In genomic region chr2:161425587-161425986, GRCm38 (mm10) we compare ENCODE assay signal across 14 mouse cellular contexts.
DNase-seq lines count a peak whose midpoint lies in the region; ATAC-seq and TF ChIP-seq lines count a peak whose summit lies in the region.
"Had no signal": no experiment of that assay in that cellular context is flagged by ENCODE, and none has a peak within 500 bp of the region (broad histone marks: within the 10 kb centered on the region; RNA-seq: fewer than 3 reads in every experiment).

No protein-coding gene starts in this region.

- no peaks in the 10 kb centered on the region for H3K79me2 ChIP-seq in myocyte (ENCODE audit: control insufficient read depth, insufficient read depth)

- no peak for TF ChIP-seq EP300 in lung, postnatal 0 days (IDR thresholded peaks at IDR 0.05)

- no peak for TF ChIP-seq POLR2A in myocyte (IDR thresholded peaks at IDR 0.05; ENCODE audit: insufficient read length, low read depth)

- H3K9ac ChIP-seq in lung, postnatal 0 days (replicated peaks; ENCODE audit: low read depth): no peak overlapping the region
- H3K9ac ChIP-seq in forebrain, embryonic 14.5 days (ENCODE audit: low read length): no peak overlapping the region
- H3K9ac ChIP-seq: embryonic facial prominence, embryonic 13.5 days; liver, embryonic 14.5 days had no signal

- intact Hi-C loops in gastrocnemius, postnatal 14 days (cut with DNase I; ENCODE audit: low total_unique reads): no loop called here

- no peak for ATAC-seq in lung, postnatal 0 days
- no peak for ATAC-seq in forebrain, embryonic 14.5 days
- ATAC-seq: midbrain, embryonic 16.5 days; Patski had no signal

- H3K36me3 ChIP-seq in lung, postnatal 0 days (ENCODE audit: insufficient read depth, low read length): no peaks in the 10 kb centered on the region
- H3K36me3 ChIP-seq in myocyte (ENCODE audit: control insufficient read depth, insufficient read depth): no peaks in the 10 kb centered on the region
- no peaks in the 10 kb centered on the region for H3K36me3 ChIP-seq in forebrain, embryonic 14.5 days (ENCODE audit: control insufficient read depth, insufficient read depth, low read length)
- H3K36me3 ChIP-seq: embryonic facial prominence, embryonic 13.5 days had no signal

- no peaks in the 10 kb centered on the region for H3K27me3 ChIP-seq in lung, postnatal 0 days (replicated peaks; ENCODE audit: insufficient read depth, low read length)
- H3K27me3 ChIP-seq in myocyte (ENCODE audit: control insufficient read depth, insufficient read depth, insufficient read length): no peaks in the 10 kb centered on the region
- no peaks in the 10 kb centered on the region for H3K27me3 ChIP-seq in forebrain, embryonic 14.5 days (replicated peaks; ENCODE audit: control insufficient read depth, insufficient read depth, low read length)
- H3K27me3 ChIP-seq: embryonic facial prominence, embryonic 13.5 days; Patski had no signal

- H3K4me2 ChIP-seq in lung, postnatal 0 days (replicated peaks; ENCODE audit: low read depth, low read length): no peak overlapping the region
- H3K4me2 ChIP-seq in myocyte (ENCODE audit: low read depth): no peak overlapping the region
- no peak overlapping the region for H3K4me2 ChIP-seq in forebrain, embryonic 14.5 days (ENCODE audit: low read length)
- H3K4me2 ChIP-seq: embryonic facial prominence, embryonic 13.5 days; heart, embryonic 11.5 days had no signal

- no peak overlapping the region for H3K4me3 ChIP-seq in lung, postnatal 0 days (ENCODE audit: low read depth, low read length)
- no peak overlapping the region for H3K4me3 ChIP-seq in myocyte
- no peak overlapping the region for H3K4me3 ChIP-seq in forebrain, embryonic 14.5 days (ENCODE audit: low read depth, low read length)
- H3K4me3 ChIP-seq: embryonic facial prominence, embryonic 13.5 days had no signal

- TF ChIP-seq CTCF in lung, postnatal 0 days (IDR thresholded peaks at IDR 0.05): no peak

- 40% methylated on average over 3 of the region's 3 CpGs for WGBS in lung, postnatal 0 days
- 49% methylated on average over 3 of the region's 3 CpGs for WGBS in forebrain, embryonic 14.5 days

- H3ac ChIP-seq in myocyte (ENCODE audit: control insufficient read depth, insufficient read length): no peak overlapping the region

- H3K4me1 ChIP-seq in lung, postnatal 0 days (ENCODE audit: insufficient read depth, low read depth, low read length): no peaks in the 10 kb centered on the region
- H3K4me1 ChIP-seq in forebrain, embryonic 14.5 days (ENCODE audit: control insufficient read depth, insufficient read depth, low read length): no peaks in the 10 kb centered on the region
- H3K4me1 ChIP-seq: embryonic facial prominence, embryonic 13.5 days had no signal

- DNase-seq in adrenal gland, postnatal 10 days: peak; percentile 46
- DNase-seq in adrenal gland, postnatal 4 days (ENCODE audit: low spot score in 2 of 2): no peak
- DNase-seq in lung, postnatal 0 days (ENCODE audit: low spot score): peak; percentile 38
- DNase-seq in lung, postnatal 36 days: no peak
- peak; percentile 47 for DNase-seq in embryo, embryonic 11.5 days (ENCODE audit: low read depth, low spot score)
- DNase-seq in forebrain, embryonic 14.5 days (ENCODE audit: low spot score): no peak
- DNase-seq in gastrocnemius, postnatal 14 days: no peak
- DNase-seq: thymus, postnatal 25 days had no signal

- no peak overlapping the region for H3K27ac ChIP-seq in lung, postnatal 0 days (ENCODE audit: low read length)
- H3K27ac ChIP-seq in forebrain, embryonic 14.5 days (ENCODE audit: low read depth, low read length): no peak overlapping the region
- H3K27ac ChIP-seq: embryonic facial prominence, embryonic 13.5 days; liver, embryonic 14.5 days had no signal

- H3K9me3 ChIP-seq in lung, postnatal 0 days (ENCODE audit: low read length): no peaks in the 10 kb centered on the region
- H3K9me3 ChIP-seq in forebrain, embryonic 14.5 days (replicated peaks; ENCODE audit: control insufficient read depth, low read length): no peaks in the 10 kb centered on the region
- H3K9me3 ChIP-seq: embryonic facial prominence, embryonic 13.5 days had no signal

TF ChIP-seq in myocyte, 11 proteins besides CTCF, POLR2A, EP300 and RAD21:
- no peak for TF ChIP-seq TCF12 (IDR thresholded peaks at IDR 0.05; ENCODE audit: insufficient read depth, poor library complexity, severe bottlenecking)
- TF ChIP-seq REST (IDR thresholded peaks at IDR 0.05; ENCODE audit: insufficient read depth, insufficient read length): peak; percentile 66
- no peak for TF ChIP-seq MAX (IDR thresholded peaks at IDR 0.05; ENCODE audit: low read depth)
- TF ChIP-seq MYOD1 (IDR thresholded peaks at IDR 0.05; ENCODE audit: control insufficient read depth in 1 of 3, insufficient read length in 2 of 3, low read depth in 2 of 3): no peak
- no peak for TF ChIP-seq USF1 (IDR thresholded peaks at IDR 0.05; ENCODE audit: low read depth)

Comparison
In these comparisons a context has a peak if more than half of its experiments do, and no peak if none do; other contexts are left out.
1. DNase-seq: peak in adrenal gland, postnatal 10 days (single experiment), lung, postnatal 0 days (single experiment) and embryo, embryonic 11.5 days (single experiment); none in adrenal gland, postnatal 4 days (0 of 2), lung, postnatal 36 days (single experiment), forebrain, embryonic 14.5 days (single experiment) and gastrocnemius, postnatal 14 days (single experiment).